Mouse (Mus musculus) stomach, postnatal 0 days (tissue): ENCODE results near the gene Tmem192. TPM values are rescaled to one million over a fixed set of nuclear protein-coding genes. Genes with fewer than 3 reads are reported as not detected.

Experiments used
- ATAC-seq: fragments of 200-750 bp; cut with Nextera tagmentation; 2 replicates; pipeline ENCODE4 v1.8.0; 2017; ENCODE audit not compliant: low FRiP score, low TSS enrichment
- DNase-seq: peaks from one replicate; pipeline ENCODE4 v3.0.0-alpha.2; 2016; ENCODE audit warnings: low spot score
- H3K27ac ChIP-seq: fragments of 300-500 bp; sonication (generic); replicated peaks from 2 replicates; pipeline ENCODE4 v1.5.1; 2014; ENCODE audit warnings: mild to moderate bottlenecking, control low read depth
- H3K27me3 ChIP-seq: fragments of 300-500 bp; sonication (generic); 2 replicates; pipeline ENCODE4 v1.6.1; 2014; ENCODE audit warnings: low read length; ENCODE audit not compliant: control insufficient read depth, insufficient read depth
- H3K36me3 ChIP-seq: fragments of 300-500 bp; sonication (generic); 2 replicates; pipeline ENCODE4 v1.6.1; 2014; ENCODE audit warnings: low read length, mixed read lengths; ENCODE audit not compliant: control insufficient read depth, insufficient read depth
- H3K4me1 ChIP-seq: fragments of 300-500 bp; sonication (generic); replicated peaks from 2 replicates; pipeline ENCODE4 v1.6.1; 2014; ENCODE audit warnings: antibody characterized with exemption; ENCODE audit not compliant: control insufficient read depth, insufficient read depth
- H3K4me2 ChIP-seq: fragments of 300-500 bp; sonication (generic); replicated peaks from 2 replicates; pipeline ENCODE4 v1.6.1; 2014; ENCODE audit warnings: low read depth, mild to moderate bottlenecking, control low read depth, moderate library complexity
- H3K4me3 ChIP-seq: fragments of 300-500 bp; sonication (generic); 2 replicates; pipeline ENCODE4 v1.5.1; 2014; ENCODE audit warnings: low read depth, low read length, control low read depth
- H3K9ac ChIP-seq: fragments of 300-500 bp; sonication (generic); 2 replicates; pipeline ENCODE4 v1.6.1; 2014; ENCODE audit warnings: mild to moderate bottlenecking, low read length, control low read depth, mixed read lengths
- H3K9me3 ChIP-seq: fragments of 300-500 bp; sonication (generic); 2 replicates; pipeline ENCODE4 v1.6.1; 2016; ENCODE audit warnings: low read length; ENCODE audit not compliant: control insufficient read depth
- CTCF ChIP-seq: IDR thresholded peaks from 2 replicates; pipeline ENCODE4 v1.5.1; 2016; ENCODE audit warnings: antibody characterized with exemption, low read depth, mild to moderate bottlenecking, moderate library complexity
- EP300 ChIP-seq: optimal IDR thresholded peaks from 2 replicates; pipeline ENCODE3; 2016; ENCODE audit warnings: antibody characterized with exemption
- whole genome bisulfite sequencing: fragments of 180-500 bp; shearing (Covaris S2); extraction: QIAGEN DNeasy Blood & Tissue Kit; methylation state at CpG from one replicate; pipeline ENCODE4 v1.1.7; 2014; 5-methylcytosine and 5-hydroxymethylcytosine counted together
- polyA plus RNA-seq: library from polyadenylated mRNA; unstranded; fragments of >200 nt; fragmentation: Nextera tagmentation; extraction: Ambion mirVana; gene quantifications from 2 replicates; pipeline ENCODE4 v1.2.1, GENCODE M21; 2015

Tmem192 gene
- polyA plus RNA-seq, 1 experiment from 2014 or later = 36.6 TPM

- DNase-seq (no peak), ATAC-seq (no peak)
- no peak overlapping the region for H3K4me3 ChIP-seq
- no peaks in the 10 kb centered on the region for H3K27me3 ChIP-seq
- no peaks in the 10 kb centered on the region for H3K36me3 ChIP-seq
- H3K4me1 ChIP-seq = no peaks in the 10 kb centered on the region
- H3K9me3 ChIP-seq = no peaks in the 10 kb centered on the region
- no peak overlapping the region for H3K9ac ChIP-seq
- WGBS = 90% methylated on average over 2 of the region's 2 CpGs
- no peak overlapping the region for H3K4me2 ChIP-seq
- TF ChIP-seq EP300 = no peak
- no peak for TF ChIP-seq CTCF
- H3K27ac ChIP-seq = no peak overlapping the region
These were observed 37.0 kb upstream of the Tmem192 start for GRCm38 (mm10) chr8:64910026-64910425.

- 88% methylated on average over 5 of the region's 5 CpGs for WGBS
- H3K27me3 ChIP-seq = no peaks in the 10 kb centered on the region
These were observed 30.2 kb upstream of the Tmem192 start for GRCm38 (mm10) chr8:64916793-64917192.

DNA sequence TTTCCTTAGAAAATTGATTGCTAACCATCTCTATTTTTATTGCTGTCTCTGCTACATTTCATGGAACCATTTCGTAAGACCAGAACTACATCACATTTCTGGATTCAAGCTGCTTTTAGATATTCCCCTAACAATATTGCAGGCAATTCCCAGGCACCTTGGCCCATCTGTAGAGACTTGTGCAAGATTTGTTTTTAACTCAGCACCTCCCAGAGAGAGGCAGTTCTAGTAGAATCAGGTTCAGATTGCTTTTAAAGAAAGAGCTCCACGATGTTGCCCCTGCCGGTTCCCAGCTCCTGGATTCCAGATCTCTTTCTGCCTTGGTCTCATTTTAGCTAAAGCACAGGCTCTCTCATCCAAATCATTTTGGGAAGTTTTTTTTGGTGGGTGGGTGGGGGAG, 23.7 kb upstream of the Tmem192 start:
- Histone ChIP-seq H3K9ac (no peak overlapping the region), H3K4me1 (no peaks in the 10 kb centered on the region), H3K9me3 (no peaks in the 10 kb centered on the region), H3K4me3 (no peak overlapping the region), H3K4me2 (no peak overlapping the region), H3K36me3 (no peaks in the 10 kb centered on the region), H3K27ac (no peak overlapping the region), H3K27me3 (no peaks in the 10 kb centered on the region)
- no peak for ATAC-seq
- no peak for TF ChIP-seq CTCF
- no peak for TF ChIP-seq EP300
- no peak for DNase-seq
- WGBS = 75% methylated on average over 3 of the region's 3 CpGs

More at GRCm38 (mm10) chr8:64916793-64917192, 30.2 kb upstream of the Tmem192 start:
- no peak for ATAC-seq
- Histone ChIP-seq H3K36me3 (no peaks in the 10 kb centered on the region), H3K4me1 (no peaks in the 10 kb centered on the region), H3K4me2 (no peak overlapping the region), H3K4me3 (no peak overlapping the region), H3K9me3 (no peaks in the 10 kb centered on the region), H3K9ac (no peak overlapping the region), H3K27ac (no peak overlapping the region)
- no peak for DNase-seq
- TF ChIP-seq EP300 = no peak
- no peak for TF ChIP-seq CTCF

- DNase-seq (no peak), ATAC-seq (no peak)
- H3K4me1 ChIP-seq = no peaks in the 10 kb centered on the region
- no peak overlapping the region for H3K4me3 ChIP-seq
- no peak overlapping the region for H3K27ac ChIP-seq
- no peaks in the 10 kb centered on the region for H3K27me3 ChIP-seq
- H3K9me3 ChIP-seq = no peaks in the 10 kb centered on the region
- TF ChIP-seq CTCF (no peak), EP300 (no peak)
- no peaks in the 10 kb centered on the region for H3K36me3 ChIP-seq
- H3K4me2 ChIP-seq = no peak overlapping the region
- WGBS = 86% methylated on average over 4 of the region's 4 CpGs
- H3K9ac ChIP-seq = no peak overlapping the region
These were observed 21.2 kb upstream of the Tmem192 start for GRCm38 (mm10) chr8:64925762-64926161.

- no peak overlapping the region for H3K27ac ChIP-seq
- no peak for ATAC-seq
These were observed 20.6 kb upstream of the Tmem192 start for GRCm38 (mm10) chr8:64926355-64926754.

GRCm38 (mm10) chr8:64928938-64929337, 18.0 kb upstream of the Tmem192 start:
- H3K27ac ChIP-seq = no peak overlapping the region
- no peak for ATAC-seq
- 84% methylated on average over 6 of the region's 6 CpGs for WGBS

More at GRCm38 (mm10) chr8:64926355-64926754, 20.6 kb upstream of the Tmem192 start:
- WGBS = 36% methylated on average over 3 of the region's 3 CpGs
- H3K9me3 ChIP-seq = no peaks in the 10 kb centered on the region
- H3K4me2 ChIP-seq = no peak overlapping the region
- H3K36me3 ChIP-seq = no peaks in the 10 kb centered on the region
- H3K4me3 ChIP-seq = no peak overlapping the region
- no peaks in the 10 kb centered on the region for H3K27me3 ChIP-seq
- no peak overlapping the region for H3K9ac ChIP-seq
- no peak for TF ChIP-seq EP300
- no peak for TF ChIP-seq CTCF
- no peak for DNase-seq
- no peaks in the 10 kb centered on the region for H3K4me1 ChIP-seq

More at GRCm38 (mm10) chr8:64928938-64929337, 18.0 kb upstream of the Tmem192 start:
- no peak for DNase-seq
- Histone ChIP-seq H3K9me3 (no peaks in the 10 kb centered on the region), H3K4me2 (no peak overlapping the region), H3K27me3 (no peaks in the 10 kb centered on the region), H3K9ac (no peak overlapping the region), H3K4me1 (no peaks in the 10 kb centered on the region), H3K4me3 (no peak overlapping the region), H3K36me3 (no peaks in the 10 kb centered on the region)
- no peak for TF ChIP-seq EP300
- TF ChIP-seq CTCF = no peak
